Mouse (Mus musculus): ENCODE data around the gene Epha6.

Epha6 gene

GRCm38 (mm10) chr16:60605061-60605831 is at the start of gene Epha6:
TSS of gene Epha6 (minus strand) at chr16:60605531.
- in situ Hi-C loops (cut with MboI, MseI), result no loop called here

- in situ Hi-C loops (cut with MboI, MseI), result no loop called here
Measured at GRCm38 (mm10) chr16:60651716-60652115, 46.4 kb upstream of the Epha6 start.

- in situ Hi-C loops (cut with MboI, MseI), result loop anchor here (25.0 kb wide), 1 partner anchor 1934 kb away; no protein-coding TSS in a partner anchor
Measured at GRCm38 (mm10) chr16:60628091-60628490, 22.8 kb upstream of the Epha6 start.

GRCm38 (mm10) chr16:60605832-60606583 is 677 bp upstream of the Epha6 start:
- in situ Hi-C loops (cut with MboI, MseI), result no loop called here

GRCm38 (mm10) chr16:60604613-60605012 is 718 bp downstream of the Epha6 start:
- in situ Hi-C loops (cut with MboI, MseI), result no loop called here

- in situ Hi-C loops (cut with MboI, MseI), result no loop called here
Measured at GRCm38 (mm10) chr16:60585322-60585721, 20.0 kb downstream of the Epha6 start.

GRCm38 (mm10) chr16:60584695-60585094 is 20.6 kb downstream of the Epha6 start:
- in situ Hi-C loops (cut with MboI, MseI), result no loop called here

- in situ Hi-C loops (cut with MboI, MseI), result no loop called here
Measured at GRCm38 (mm10) chr16:60570546-60570945, 34.8 kb downstream of the Epha6 start.

GRCm38 (mm10) chr16:60544385-60544784 is 60.9 kb downstream of the Epha6 start:
- in situ Hi-C loops (cut with MboI, MseI), result no loop called here

GRCm38 (mm10) chr16:60538233-60538632 is 67.1 kb downstream of the Epha6 start:
- in situ Hi-C loops (cut with MboI, MseI), result no loop called here

- in situ Hi-C loops (cut with MboI, MseI), result no loop called here
Measured at GRCm38 (mm10) chr16:60509707-60510106, 95.6 kb downstream of the Epha6 start.

- in situ Hi-C loops (cut with MboI, MseI), result no loop called here
Measured at GRCm38 (mm10) chr16:60499567-60499966, 105.8 kb downstream of the Epha6 start.

GRCm38 (mm10) chr16:60475776-60476175 is 129.6 kb downstream of the Epha6 start:
- in situ Hi-C loops (cut with MboI, MseI), result no loop called here

- in situ Hi-C loops (cut with MboI, MseI), result no loop called here
Measured at GRCm38 (mm10) chr16:60468200-60468785, 137.0 kb downstream of the Epha6 start.

- in situ Hi-C loops (cut with MboI, MseI), result no loop called here
Measured at GRCm38 (mm10) chr16:60435283-60435682, 170.0 kb downstream of the Epha6 start.

- in situ Hi-C loops (cut with MboI, MseI), result no loop called here
Measured at GRCm38 (mm10) chr16:60434241-60434640, 171.1 kb downstream of the Epha6 start.

GRCm38 (mm10) chr16:60395306-60395705 is 210.0 kb downstream of the Epha6 start:
- in situ Hi-C loops (cut with MboI, MseI), result no loop called here

GRCm38 (mm10) chr16:60392961-60393360 is 212.4 kb downstream of the Epha6 start:
- in situ Hi-C loops (cut with MboI, MseI), result no loop called here

- in situ Hi-C loops (cut with MboI, MseI), result no loop called here
Measured at GRCm38 (mm10) chr16:60375147-60375546, 230.2 kb downstream of the Epha6 start.

GRCm38 (mm10) chr16:60283963-60284362 is 321.4 kb downstream of the Epha6 start:
- in situ Hi-C loops (cut with MboI, MseI), result no loop called here

GRCm38 (mm10) chr16:60274109-60274508 is 331.2 kb downstream of the Epha6 start:
- in situ Hi-C loops (cut with MboI, MseI), result no loop called here

All from regulatory T cell (primary cell).